Mouse (Mus musculus): ENCODE data around the gene Ncbp1. TPM values are rescaled to one million over a fixed set of nuclear protein-coding genes. Genes with fewer than 3 reads are reported as not detected.
A peak's percentile ranks its signal among the peaks of the same experiment; 100 is the strongest.

Ncbp1 gene
- 16.2 and 17.3 TPM in 2 replicates for total RNA-seq (2014; rRNA removed)
- polyA plus RNA-seq (2012; rRNA removed): 7.0 and 12.0 TPM in 2 replicates

- peak; percentile 78 for DNase-seq (ENCODE audit: extremely low read depth, low read depth, low spot score)
- WGBS: under 1% methylated on average over 89 of the region's 90 CpGs
- Histone ChIP-seq H3K4me1 (ENCODE audit: control insufficient read depth, insufficient read depth, low read length) (peaks cover 5% of the 10 kb centered on the region), H3K27ac (replicated peaks; ENCODE audit: insufficient read depth, low read depth, low read length) (peak within 1 kb of the TSS; percentile 84), H3K4me3 (ENCODE audit: insufficient read depth, low read depth, low read length) (peak within 1 kb of the TSS; percentile 82), H3K36me3 (ENCODE audit: control insufficient read depth, insufficient read depth, low read length) (peaks cover 10% of the 10 kb centered on the region), H3K79me2 (ENCODE audit: control insufficient read depth, insufficient read depth, low read length) (peaks cover 19% of the 10 kb centered on the region; the same call in 1 of the 2 replicates), H3K27me3 (ENCODE audit: control insufficient read depth, insufficient read depth, low read length) (no peaks in the 10 kb centered on the region), H3K9ac (ENCODE audit: low read depth, low read length) (peak within 1 kb of the TSS; percentile 94)
- TF ChIP-seq POLR2A (IDR thresholded peaks at IDR 0.05; ENCODE audit: extremely low read depth, insufficient read depth, low read length): peak; percentile 60
- no peak for TF ChIP-seq CTCF (IDR thresholded peaks at IDR 0.05; ENCODE audit: low read depth, low read length)
Observed at GRCm38 (mm10) chr4:46138287-46139222, at the start of gene Ncbp1, which contains the start of gene Tstd2. Gene Ncbp1, plus strand, starts transcription at chr4:46138613. Gene Tstd2, minus strand, starts transcription at chr4:46138694.

DNA sequence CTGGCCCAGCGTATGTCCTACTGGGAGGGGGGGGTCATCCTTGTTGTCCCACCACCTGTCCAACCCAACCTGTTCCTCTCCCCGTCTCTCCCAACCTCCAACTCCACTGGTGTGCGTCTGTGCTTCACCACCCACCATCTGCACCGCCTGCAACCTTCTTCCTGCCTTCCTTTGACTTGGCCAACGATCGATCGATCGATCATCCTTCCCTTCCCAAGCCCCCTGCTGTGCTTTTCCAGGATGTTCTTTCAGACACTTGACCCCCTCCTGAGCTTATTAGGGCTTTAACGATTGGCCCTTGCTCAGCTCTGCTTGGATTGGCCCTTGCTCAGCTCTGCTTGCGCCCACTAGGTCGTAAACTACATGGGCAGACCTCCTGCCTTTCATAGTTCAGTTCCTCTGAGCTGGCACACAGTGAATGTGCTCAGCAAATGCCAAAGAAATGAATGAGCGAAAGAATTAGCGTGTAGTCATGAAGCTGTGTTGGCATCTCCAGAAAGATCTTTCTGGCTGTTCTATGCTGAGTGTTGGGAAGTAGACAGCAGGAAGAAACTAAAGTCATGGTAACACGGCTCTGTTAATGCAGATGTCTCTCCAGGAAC lies 48.8 kb upstream of the Ncbp1 start:
- no peaks in the 10 kb centered on the region for H3K36me3 ChIP-seq (ENCODE audit: control insufficient read depth, insufficient read depth, low read length)
- TF ChIP-seq CTCF (IDR thresholded peaks at IDR 0.05; ENCODE audit: low read depth, low read length): no peak
- TF ChIP-seq POLR2A (IDR thresholded peaks at IDR 0.05; ENCODE audit: extremely low read depth, insufficient read depth, low read length): no peak
- 91% methylated on average over 14 of the region's 14 CpGs for WGBS

DNA sequence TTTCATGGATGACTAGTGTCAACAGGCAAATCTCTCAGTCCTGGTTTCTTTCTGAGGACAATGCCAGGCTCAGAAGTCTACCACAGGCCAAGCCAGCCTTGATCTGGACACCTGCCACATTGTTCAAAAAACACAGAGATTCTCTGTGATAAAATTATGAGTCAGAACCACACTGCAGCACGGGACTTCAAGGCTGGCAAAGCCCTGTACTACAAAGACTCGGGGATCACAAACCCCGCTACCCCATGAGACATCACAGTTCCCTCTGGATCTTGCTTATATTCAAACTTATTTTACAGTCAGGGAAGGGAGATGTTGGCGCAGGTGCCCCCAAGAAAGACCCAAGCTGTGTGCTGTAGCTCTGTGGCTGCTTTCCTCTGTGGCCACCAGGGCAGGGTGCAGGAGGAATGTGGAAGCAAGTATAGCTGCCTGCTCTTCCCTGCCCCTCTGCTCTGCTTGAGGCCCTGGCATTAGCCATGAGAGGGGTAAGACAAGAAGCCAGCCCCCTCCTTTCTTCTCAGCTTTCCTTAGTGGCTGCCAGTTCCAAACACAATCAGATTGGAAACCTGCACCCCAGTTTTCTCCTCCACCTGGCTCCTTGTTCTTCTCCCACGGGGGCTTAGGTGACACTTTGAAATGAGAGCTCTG lies 45.9 kb upstream of the Ncbp1 start:
- Histone ChIP-seq H3K4me1 (ENCODE audit: control insufficient read depth, insufficient read depth, low read length) (no peaks in the 10 kb centered on the region), H3K79me2 (ENCODE audit: control insufficient read depth, insufficient read depth, low read length) (no peaks in the 10 kb centered on the region), H3K4me3 (ENCODE audit: insufficient read depth, low read depth, low read length) (no peak overlapping the region), H3K9ac (ENCODE audit: low read depth, low read length) (no peak overlapping the region), H3K27me3 (ENCODE audit: control insufficient read depth, insufficient read depth, low read length) (no peaks in the 10 kb centered on the region), H3K36me3 (ENCODE audit: control insufficient read depth, insufficient read depth, low read length) (no peaks in the 10 kb centered on the region), H3K27ac (replicated peaks; ENCODE audit: insufficient read depth, low read depth, low read length) (no peak overlapping the region)
- no peak for TF ChIP-seq POLR2A (IDR thresholded peaks at IDR 0.05; ENCODE audit: extremely low read depth, insufficient read depth, low read length)
- no peak for TF ChIP-seq CTCF (IDR thresholded peaks at IDR 0.05; ENCODE audit: low read depth, low read length)
- DNase-seq (ENCODE audit: extremely low read depth, low read depth, low spot score): no peak
- WGBS: 82% methylated on average over 5 of the region's 5 CpGs

More for the DNA sequence above, 48.8 kb upstream of the Ncbp1 start:
- H3K79me2 ChIP-seq (ENCODE audit: control insufficient read depth, insufficient read depth, low read length): no peaks in the 10 kb centered on the region
- no peaks in the 10 kb centered on the region for H3K4me1 ChIP-seq (ENCODE audit: control insufficient read depth, insufficient read depth, low read length)
- no peaks in the 10 kb centered on the region for H3K27me3 ChIP-seq (ENCODE audit: control insufficient read depth, insufficient read depth, low read length)
- no peak overlapping the region for H3K4me3 ChIP-seq (ENCODE audit: insufficient read depth, low read depth, low read length)
- no peak for DNase-seq (ENCODE audit: extremely low read depth, low read depth, low spot score)
- no peak overlapping the region for H3K27ac ChIP-seq (replicated peaks; ENCODE audit: insufficient read depth, low read depth, low read length)
- H3K9ac ChIP-seq (ENCODE audit: low read depth, low read length): no peak overlapping the region

- Histone ChIP-seq H3K9ac (ENCODE audit: low read depth, low read length) (no peak overlapping the region), H3K4me1 (ENCODE audit: control insufficient read depth, insufficient read depth, low read length) (no peaks in the 10 kb centered on the region), H3K79me2 (ENCODE audit: control insufficient read depth, insufficient read depth, low read length) (no peaks in the 10 kb centered on the region), H3K4me3 (ENCODE audit: insufficient read depth, low read depth, low read length) (no peak overlapping the region), H3K27me3 (ENCODE audit: control insufficient read depth, insufficient read depth, low read length) (no peaks in the 10 kb centered on the region), H3K36me3 (ENCODE audit: control insufficient read depth, insufficient read depth, low read length) (no peaks in the 10 kb centered on the region), H3K27ac (replicated peaks; ENCODE audit: insufficient read depth, low read depth, low read length) (no peak overlapping the region)
- no peak for DNase-seq (ENCODE audit: extremely low read depth, low read depth, low spot score)
- no peak for TF ChIP-seq CTCF (IDR thresholded peaks at IDR 0.05; ENCODE audit: low read depth, low read length)
- no peak for TF ChIP-seq POLR2A (IDR thresholded peaks at IDR 0.05; ENCODE audit: extremely low read depth, insufficient read depth, low read length)
- WGBS: 82% methylated on average over 15 of the region's 15 CpGs
Observed at GRCm38 (mm10) chr4:46094916-46095825, 43.2 kb upstream of the Ncbp1 start.

GRCm38 (mm10) chr4:46095826-46096159 lies 42.6 kb upstream of the Ncbp1 start:
- no peaks in the 10 kb centered on the region for H3K36me3 ChIP-seq (ENCODE audit: control insufficient read depth, insufficient read depth, low read length)
- no peaks in the 10 kb centered on the region for H3K27me3 ChIP-seq (ENCODE audit: control insufficient read depth, insufficient read depth, low read length)
- 97% methylated on average over 3 of the region's 3 CpGs for WGBS

More at GRCm38 (mm10) chr4:46095826-46096159, 42.6 kb upstream of the Ncbp1 start:
- Histone ChIP-seq H3K4me3 (ENCODE audit: insufficient read depth, low read depth, low read length) (no peak overlapping the region), H3K4me1 (ENCODE audit: control insufficient read depth, insufficient read depth, low read length) (no peaks in the 10 kb centered on the region), H3K79me2 (ENCODE audit: control insufficient read depth, insufficient read depth, low read length) (no peaks in the 10 kb centered on the region), H3K27ac (replicated peaks; ENCODE audit: insufficient read depth, low read depth, low read length) (no peak overlapping the region), H3K9ac (ENCODE audit: low read depth, low read length) (no peak overlapping the region)
- no peak for TF ChIP-seq POLR2A (IDR thresholded peaks at IDR 0.05; ENCODE audit: extremely low read depth, insufficient read depth, low read length)
- TF ChIP-seq CTCF (IDR thresholded peaks at IDR 0.05; ENCODE audit: low read depth, low read length): no peak
- no peak for DNase-seq (ENCODE audit: extremely low read depth, low read depth, low spot score)

Measured in liver, adult 2 months (tissue).